Mouse (Mus musculus) CD4-positive helper T cell, adult 2 months (primary cell): ENCODE data around the gene Cnn2.
A peak's percentile ranks its signal among the peaks of the same experiment; 100 is the strongest.

Experiments
- DNase-seq: peaks from one replicate; pipeline ENCODE4 v3.0.0-alpha.2; 2012; ENCODE audit warnings: low read depth, missing footprints, low spot score

Cnn2 gene

GRCm38 (mm10) chr10:79969124-79969568, 19.2 kb upstream of the Cnn2 start:
- DNase-seq, result no peak

- DNase-seq, result no peak
These were observed 17.8 kb upstream of the Cnn2 start, which contains the start of gene Grin3b for GRCm38 (mm10) chr10:79970415-79971182. Grin3b (plus strand) TSS chr10:79970715.

- no peak for DNase-seq
These were observed 17.2 kb upstream of the Cnn2 start for GRCm38 (mm10) chr10:79971183-79971497.

- no peak for DNase-seq
These were observed 15.6 kb upstream of the Cnn2 start for GRCm38 (mm10) chr10:79972831-79973230.

GRCm38 (mm10) chr10:79974087-79974486, 14.3 kb upstream of the Cnn2 start:
- no peak for DNase-seq

- DNase-seq, result no peak
These were observed 13.7 kb upstream of the Cnn2 start for GRCm38 (mm10) chr10:79974668-79975067.

GRCm38 (mm10) chr10:79976071-79976721, 12.2 kb upstream of the Cnn2 start:
- DNase-seq, result no peak

GRCm38 (mm10) chr10:79976722-79977107, 11.7 kb upstream of the Cnn2 start:
- DNase-seq, result no peak

GRCm38 (mm10) chr10:79977324-79977723, 11.1 kb upstream of the Cnn2 start:
- no peak for DNase-seq

- no peak for DNase-seq
These were observed 10.3 kb upstream of the Cnn2 start for GRCm38 (mm10) chr10:79978061-79978460.

- no peak for DNase-seq
These were observed 8.8 kb upstream of the Cnn2 start for GRCm38 (mm10) chr10:79979401-79980155.

GRCm38 (mm10) chr10:79983205-79983604, 5.2 kb upstream of the Cnn2 start:
- peak; percentile 34 for DNase-seq

- peak; percentile 87 for DNase-seq
These were observed 4.7 kb upstream of the Cnn2 start for GRCm38 (mm10) chr10:79983670-79984069.

- peak; percentile 95 for DNase-seq
These were observed 4.1 kb upstream of the Cnn2 start, which contains the start of gene Tmem259 for GRCm38 (mm10) chr10:79984195-79984816. Tmem259 (minus strand) TSS chr10:79984330.

- DNase-seq, result peak; percentile 99
These were observed 3.5 kb upstream of the Cnn2 start for GRCm38 (mm10) chr10:79984871-79985270.

GRCm38 (mm10) chr10:79985334-79986231, 2.8 kb upstream of the Cnn2 start:
- DNase-seq, result peak; percentile 88

- DNase-seq, result no peak
These were observed 2.0 kb upstream of the Cnn2 start for GRCm38 (mm10) chr10:79986232-79986878.

- DNase-seq, result peak; percentile 93
These were observed 1.4 kb upstream of the Cnn2 start for GRCm38 (mm10) chr10:79986963-79987362.

GRCm38 (mm10) chr10:79987771-79988505, 446 bp upstream of the Cnn2 start:
- peak; percentile 35 for DNase-seq
